Mouse (Mus musculus) neural tube, embryonic 14.5 days (tissue): Measurements from ENCODE around the gene Nras. TPM values are rescaled to one million over a fixed set of nuclear protein-coding genes. Genes with fewer than 3 reads are reported as not detected.

Experiments
- ATAC-seq: fragments of 200-750 bp; cut with Nextera tagmentation; 2 replicates; pipeline ENCODE4 v1.8.0; 2017; ENCODE audit warnings: low read depth, mild to moderate bottlenecking, moderate TSS enrichment, moderate library complexity
- H3K27ac ChIP-seq: fragments of 300-500 bp; sonication (generic); 2 replicates; pipeline ENCODE4 v1.5.1; 2014; ENCODE audit warnings: low read depth, mild to moderate bottlenecking, control low read depth, low read length, moderate library complexity, mixed read lengths
- H3K27me3 ChIP-seq: fragments of 300-500 bp; sonication (generic); 2 replicates; pipeline ENCODE4 v1.6.1; 2014; ENCODE audit warnings: low read length; ENCODE audit not compliant: control insufficient read depth, insufficient read depth
- H3K36me3 ChIP-seq: fragments of 300-500 bp; sonication (generic); 2 replicates; pipeline ENCODE4 v1.6.1; 2014; ENCODE audit warnings: low read length, mixed read lengths; ENCODE audit not compliant: control insufficient read depth, insufficient read depth
- H3K4me1 ChIP-seq: fragments of 300-500 bp; sonication (generic); 2 replicates; pipeline ENCODE4 v1.6.1; 2014; ENCODE audit warnings: low read length; ENCODE audit not compliant: control insufficient read depth, insufficient read depth
- H3K4me2 ChIP-seq: fragments of 300-500 bp; sonication (generic); 2 replicates; pipeline ENCODE4 v1.6.1; 2014; ENCODE audit warnings: mild to moderate bottlenecking, low read depth, low read length, control low read depth
- H3K4me3 ChIP-seq: fragments of 300-500 bp; sonication (generic); 2 replicates; pipeline ENCODE4 v1.5.1; 2014; ENCODE audit warnings: low read depth, low read length, control low read depth, mixed read lengths
- H3K9ac ChIP-seq: fragments of 300-500 bp; sonication (generic); replicated peaks from 2 replicates; pipeline ENCODE4 v1.6.1; 2014; ENCODE audit warnings: low read depth, mild to moderate bottlenecking, control low read depth, low read length, mixed read lengths
- H3K9me3 ChIP-seq: fragments of 300-500 bp; sonication (generic); 2 replicates; pipeline ENCODE4 v1.6.1; 2016; ENCODE audit warnings: low read length; ENCODE audit not compliant: control insufficient read depth
- WGBS: fragments of 180-500 bp; shearing (Covaris S2); extraction: QIAGEN DNeasy Blood & Tissue Kit; methylation state at CpG from one replicate; pipeline ENCODE4 v1.1.7; 2014; 5-methylcytosine and 5-hydroxymethylcytosine counted together
- polyA plus RNA-seq: library from polyadenylated mRNA; unstranded; fragments of >200 nt; fragmentation: Nextera tagmentation; extraction: Ambion mirVana; gene quantifications from 2 replicates; pipeline ENCODE4 v1.2.1, GENCODE M21; 2014

Nras gene
- polyA plus RNA-seq, 1 experiment from 2014 or later = 79.8 TPM

GRCm38 (mm10) chr3:103056016-103056595 is 2.0 kb upstream of the Nras start:
- peaks cover 7% of the 10 kb centered on the region for H3K4me1 ChIP-seq
- H3K36me3 ChIP-seq = peaks cover 59% of the 10 kb centered on the region
- H3K4me3 ChIP-seq = no peak overlapping the region
- no peak overlapping the region for H3K9ac ChIP-seq
- no peak for ATAC-seq
- 93% methylated on average over 5 of the region's 5 CpGs for WGBS
- no peak overlapping the region for H3K27ac ChIP-seq
- no peaks in the 10 kb centered on the region for H3K9me3 ChIP-seq
- H3K4me2 ChIP-seq = no peak overlapping the region
- H3K27me3 ChIP-seq = no peaks in the 10 kb centered on the region

GRCm38 (mm10) chr3:103057752-103058151 is 333 bp upstream of the Nras start:
- WGBS = under 1% methylated on average over 10 of the region's 10 CpGs

DNA sequence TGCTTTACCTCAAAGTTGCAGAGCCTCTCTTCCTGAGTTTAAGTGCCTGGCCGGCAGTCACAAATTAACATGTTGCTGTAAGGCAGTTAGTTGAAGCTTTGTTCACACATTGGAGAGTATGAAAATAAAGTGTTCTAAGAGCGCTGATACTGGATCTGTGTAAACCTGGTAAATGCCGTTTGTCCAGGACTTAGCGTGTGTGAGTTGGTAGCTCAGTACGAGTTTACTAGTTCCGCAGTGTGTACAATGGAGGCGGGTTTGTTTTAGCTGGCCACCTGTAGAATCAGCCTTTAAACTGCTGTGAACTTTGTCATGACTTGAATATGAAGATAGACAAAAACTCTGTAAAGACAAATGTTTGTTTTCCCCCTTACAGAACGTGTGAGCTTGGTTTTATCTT is 8.8 kb downstream of the Nras start:
- Histone ChIP-seq H3K36me3 (peaks cover 55% of the 10 kb centered on the region), H3K4me1 (no peaks in the 10 kb centered on the region), H3K27me3 (no peaks in the 10 kb centered on the region), H3K9me3 (no peaks in the 10 kb centered on the region), H3K9ac (no peak overlapping the region), H3K27ac (no peak overlapping the region), H3K4me3 (no peak overlapping the region), H3K4me2 (no peak overlapping the region)
- no peak for ATAC-seq
- WGBS = 93% methylated on average over 8 of the region's 8 CpGs

More at GRCm38 (mm10) chr3:103057752-103058151, 333 bp upstream of the Nras start:
- H3K9me3 ChIP-seq = no peaks in the 10 kb centered on the region
- peak; percentile 52 for ATAC-seq
- H3K9ac ChIP-seq = peak overlapping the region; percentile 51
- H3K27me3 ChIP-seq = no peaks in the 10 kb centered on the region
- peak overlapping the region; percentile 92 for H3K27ac ChIP-seq
- H3K36me3 ChIP-seq = peaks cover 56% of the 10 kb centered on the region
- H3K4me2 ChIP-seq = peak overlapping the region; percentile 59
- peak overlapping the region; percentile 74 for H3K4me3 ChIP-seq
- H3K4me1 ChIP-seq = peaks cover 7% of the 10 kb centered on the region

DNA sequence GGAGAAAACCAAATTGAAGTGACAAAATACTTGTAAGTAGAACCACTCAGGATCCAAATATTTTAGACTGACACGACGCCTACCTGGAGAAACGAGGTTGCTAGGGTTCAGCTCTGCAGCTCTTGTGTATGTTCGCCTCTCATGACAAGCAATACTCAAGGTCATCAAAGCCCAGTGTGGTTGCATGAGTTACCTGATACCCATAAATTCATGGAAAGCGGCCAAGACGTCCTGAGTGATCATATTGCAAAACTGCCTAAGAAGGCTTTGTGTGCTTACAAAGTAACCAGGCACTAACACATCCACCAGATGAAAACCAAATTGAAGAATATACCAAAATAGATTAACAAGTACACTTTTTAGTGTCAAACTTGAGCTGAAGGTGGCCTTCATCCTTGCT is 10.9 kb downstream of the Nras start:
- Histone ChIP-seq H3K4me2 (no peak overlapping the region), H3K27ac (no peak overlapping the region), H3K27me3 (no peaks in the 10 kb centered on the region), H3K9ac (no peak overlapping the region), H3K4me3 (no peak overlapping the region), H3K36me3 (peaks cover 38% of the 10 kb centered on the region), H3K4me1 (no peaks in the 10 kb centered on the region), H3K9me3 (no peaks in the 10 kb centered on the region)
- no peak for ATAC-seq
- WGBS = 94% methylated on average over 6 of the region's 6 CpGs

GRCm38 (mm10) chr3:103073771-103074170 is 15.7 kb downstream of the Nras start, which contains the start of gene Ampd1:
Gene Ampd1 (plus strand): TSS chr3:103074014.
- 82% methylated on average over 5 of the region's 5 CpGs for WGBS
- Histone ChIP-seq H3K4me3 (no peak within 1 kb of the TSS), H3K27ac (no peak within 1 kb of the TSS), H3K9ac (no peak within 1 kb of the TSS), H3K27me3 (no peaks in the 10 kb centered on the region), H3K4me2 (no peak within 1 kb of the TSS), H3K36me3 (peaks cover 6% of the 10 kb centered on the region; the same call in 1 of the 2 replicates), H3K4me1 (no peaks in the 10 kb centered on the region), H3K9me3 (no peaks in the 10 kb centered on the region)
- ATAC-seq = no peak

DNA sequence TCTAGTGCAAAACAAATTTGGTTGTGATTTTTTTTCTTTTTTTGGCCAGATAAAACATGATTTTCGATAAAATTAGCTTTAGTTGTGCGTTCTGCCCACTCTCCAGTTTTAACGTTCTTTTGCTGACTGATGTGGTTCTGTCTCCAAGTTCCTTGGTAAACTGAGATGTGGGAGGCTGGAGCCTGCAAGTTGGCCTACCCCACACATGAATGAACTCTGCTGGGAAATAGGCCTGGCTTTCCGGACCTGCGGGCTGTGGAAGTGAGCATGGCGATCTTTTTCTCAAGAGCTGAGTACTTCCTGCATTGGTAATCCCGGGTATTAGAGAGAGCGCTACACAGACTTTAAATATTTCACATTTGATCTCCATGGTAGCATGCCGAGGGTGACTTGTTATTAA is 17.8 kb downstream of the Nras start:
- Histone ChIP-seq H3K27ac (no peak overlapping the region), H3K4me3 (no peak overlapping the region), H3K9ac (no peak overlapping the region), H3K9me3 (no peaks in the 10 kb centered on the region), H3K27me3 (no peaks in the 10 kb centered on the region), H3K4me1 (no peaks in the 10 kb centered on the region), H3K36me3 (no peaks in the 10 kb centered on the region), H3K4me2 (no peak overlapping the region)
- no peak for ATAC-seq
- 95% methylated on average over 9 of the region's 9 CpGs for WGBS

GRCm38 (mm10) chr3:103076476-103076875 is 18.4 kb downstream of the Nras start:
- H3K27me3 ChIP-seq = no peaks in the 10 kb centered on the region
- no peaks in the 10 kb centered on the region for H3K9me3 ChIP-seq
- H3K4me2 ChIP-seq = no peak overlapping the region
- no peak overlapping the region for H3K4me3 ChIP-seq
- no peaks in the 10 kb centered on the region for H3K4me1 ChIP-seq
- H3K27ac ChIP-seq = no peak overlapping the region
- 94% methylated on average over 9 of the region's 9 CpGs for WGBS
- no peaks in the 10 kb centered on the region for H3K36me3 ChIP-seq
- no peak for ATAC-seq
- H3K9ac ChIP-seq = no peak overlapping the region

DNA sequence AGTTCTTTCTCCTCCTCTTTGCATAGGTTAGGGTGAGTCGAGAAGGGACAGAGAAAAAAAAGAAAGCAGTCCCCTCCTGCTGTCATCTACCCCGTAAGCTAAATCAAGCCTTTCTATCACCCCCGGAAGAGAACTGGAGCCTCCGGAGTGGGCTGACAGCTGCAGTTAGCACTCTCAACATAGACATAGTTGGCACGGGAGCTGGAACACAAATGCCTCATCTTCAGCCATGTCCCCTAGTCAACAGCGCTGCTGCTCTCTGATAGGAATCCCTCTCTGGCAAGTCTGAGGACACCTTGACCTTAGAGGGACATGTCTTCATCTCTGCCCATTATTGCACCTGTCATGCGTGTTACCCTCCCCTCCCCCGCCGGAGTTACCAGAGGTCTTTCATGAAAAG is 21.2 kb downstream of the Nras start:
- Histone ChIP-seq H3K9me3 (no peaks in the 10 kb centered on the region), H3K4me2 (no peak overlapping the region), H3K27ac (no peak overlapping the region), H3K9ac (no peak overlapping the region), H3K4me3 (no peak overlapping the region), H3K4me1 (no peaks in the 10 kb centered on the region), H3K36me3 (no peaks in the 10 kb centered on the region), H3K27me3 (no peaks in the 10 kb centered on the region)
- no peak for ATAC-seq
- WGBS = 82% methylated on average over 9 of the region's 9 CpGs

GRCm38 (mm10) chr3:103081051-103081450 is 23.0 kb downstream of the Nras start:
- Histone ChIP-seq H3K9ac (no peak overlapping the region), H3K9me3 (no peaks in the 10 kb centered on the region), H3K27me3 (no peaks in the 10 kb centered on the region), H3K4me1 (no peaks in the 10 kb centered on the region), H3K4me3 (no peak overlapping the region), H3K27ac (no peak overlapping the region), H3K36me3 (no peaks in the 10 kb centered on the region), H3K4me2 (no peak overlapping the region)
- 62% methylated on average over 11 of the region's 11 CpGs for WGBS
- no peak for ATAC-seq
